Comparison of ENCODE assay signal across 11 mouse cellular contexts in genomic region chr13:53233826-53234786, GRCm38 (mm10). TPM values are rescaled to one million over a fixed set of nuclear protein-coding genes. Genes with fewer than 3 reads are reported as not detected.
DNase-seq lines count a peak whose midpoint lies in the region; ATAC-seq and TF ChIP-seq lines count a peak whose summit lies in the region.
"Had no signal": no experiment of that assay in that cellular context is flagged by ENCODE, and none has a peak within 500 bp of the region (broad histone marks: within the 10 kb centered on the region; RNA-seq: fewer than 3 reads in every experiment).

No protein-coding gene starts in this region.

- H3K27ac ChIP-seq in intestine, embryonic 14.5 days (ENCODE audit: low read depth), result peak overlapping the region; percentile 38; the same call in 1 of the 2 replicates
- H3K27ac ChIP-seq in intestine, postnatal 0 days (ENCODE audit: low read depth, low read length), result no peak overlapping the region
- peak overlapping the region; percentile 51 for H3K27ac ChIP-seq in hindbrain, embryonic 11.5 days (ENCODE audit: low read depth, low read length)
- peak overlapping the region; percentile 53 for H3K27ac ChIP-seq in neural tube, embryonic 13.5 days (replicated peaks)

- no peak for TF ChIP-seq CTCF in intestine, postnatal 0 days (IDR thresholded peaks at IDR 0.05; ENCODE audit: low read depth)

- ATAC-seq in intestine, embryonic 14.5 days (replicated peaks; ENCODE audit: low FRiP score, low TSS enrichment, low read depth), result no peak
- no peak for ATAC-seq in intestine, postnatal 0 days
- ATAC-seq in hindbrain, embryonic 11.5 days (ENCODE audit: low FRiP score), result peak; percentile 46; the same call in 1 of the 2 replicates
- peak; percentile 24; the same call in 1 of the 2 replicates for ATAC-seq in neural tube, embryonic 13.5 days (ENCODE audit: low read depth)
- ATAC-seq in frontal cortex, adult (ENCODE audit: low TSS enrichment), result no peak

- no peak overlapping the region for H3K9ac ChIP-seq in intestine, embryonic 14.5 days (ENCODE audit: low read length)
- no peak overlapping the region for H3K9ac ChIP-seq in intestine, postnatal 0 days (ENCODE audit: low read depth, low read length)
- no peak overlapping the region; the same call in 1 of the 2 replicates for H3K9ac ChIP-seq in hindbrain, embryonic 11.5 days (ENCODE audit: low read depth, low read length)
- H3K9ac ChIP-seq in neural tube, embryonic 13.5 days, result no peak overlapping the region

- no peak overlapping the region for H3K4me3 ChIP-seq in intestine, embryonic 14.5 days (ENCODE audit: low read depth, low read length)
- no peak overlapping the region for H3K4me3 ChIP-seq in intestine, postnatal 0 days (ENCODE audit: low read depth, low read length)
- H3K4me3 ChIP-seq in hindbrain, embryonic 11.5 days (ENCODE audit: low read depth, low read length), result no peak overlapping the region
- no peak overlapping the region for H3K4me3 ChIP-seq in neural tube, embryonic 13.5 days
- H3K4me3 ChIP-seq: myocyte had no signal

- H3K9me3 ChIP-seq in intestine, embryonic 14.5 days (ENCODE audit: control insufficient read depth, low read length), result no peaks in the 10 kb centered on the region
- H3K9me3 ChIP-seq in intestine, postnatal 0 days (ENCODE audit: control insufficient read depth), result no peaks in the 10 kb centered on the region
- H3K9me3 ChIP-seq in hindbrain, embryonic 11.5 days (ENCODE audit: control insufficient read depth, low read length), result no peaks in the 10 kb centered on the region
- no peaks in the 10 kb centered on the region for H3K9me3 ChIP-seq in neural tube, embryonic 13.5 days

- no peak overlapping the region for H3K4me2 ChIP-seq in intestine, embryonic 14.5 days (ENCODE audit: low read length)
- H3K4me2 ChIP-seq in intestine, postnatal 0 days (replicated peaks; ENCODE audit: low read depth), result no peak overlapping the region
- no peak overlapping the region for H3K4me2 ChIP-seq in hindbrain, embryonic 11.5 days (replicated peaks; ENCODE audit: low read depth, low read length)
- no peak overlapping the region for H3K4me2 ChIP-seq in neural tube, embryonic 13.5 days

- no peaks in the 10 kb centered on the region for H3K27me3 ChIP-seq in intestine, embryonic 14.5 days (replicated peaks; ENCODE audit: control insufficient read depth, insufficient read depth, low read length)
- H3K27me3 ChIP-seq in intestine, postnatal 0 days (replicated peaks; ENCODE audit: control insufficient read depth, insufficient read depth, low read length), result no peaks in the 10 kb centered on the region
- H3K27me3 ChIP-seq in hindbrain, embryonic 11.5 days (ENCODE audit: control insufficient read depth, insufficient read depth, low read length), result no peaks in the 10 kb centered on the region
- peaks cover 6% of the 10 kb centered on the region for H3K27me3 ChIP-seq in neural tube, embryonic 13.5 days

- DNase-seq in intestine, embryonic 14.5 days (ENCODE audit: low spot score), result no peak
- DNase-seq in embryo, embryonic 10.5 days (ENCODE audit: low spot score), result peak; percentile 69
- DNase-seq in hindbrain, embryonic 11.5 days (ENCODE audit: low spot score), result peak; percentile 56
- DNase-seq in adrenal gland, postnatal 25 days, result no peak
- no peak for DNase-seq in cerebellum, adult 9-10 months
- DNase-seq: adrenal gland, adult 8-10 months; layer of hippocampus, postnatal 36 days had no signal

- H3K36me3 ChIP-seq in intestine, embryonic 14.5 days (ENCODE audit: control insufficient read depth, insufficient read depth, low read length), result no peaks in the 10 kb centered on the region
- H3K36me3 ChIP-seq in intestine, postnatal 0 days (ENCODE audit: control insufficient read depth, insufficient read depth), result no peaks in the 10 kb centered on the region
- no peaks in the 10 kb centered on the region for H3K36me3 ChIP-seq in hindbrain, embryonic 11.5 days (ENCODE audit: control insufficient read depth, insufficient read depth, low read length)
- H3K36me3 ChIP-seq in neural tube, embryonic 13.5 days, result no peaks in the 10 kb centered on the region

- peaks cover 72% of the 10 kb centered on the region for H3K4me1 ChIP-seq in intestine, embryonic 14.5 days (replicated peaks; ENCODE audit: control insufficient read depth, insufficient read depth, low read length)
- H3K4me1 ChIP-seq in intestine, postnatal 0 days (replicated peaks; ENCODE audit: control insufficient read depth, insufficient read depth, low read length), result peaks cover 36% of the 10 kb centered on the region
- peaks cover 14% of the 10 kb centered on the region for H3K4me1 ChIP-seq in hindbrain, embryonic 11.5 days (replicated peaks; ENCODE audit: control insufficient read depth, insufficient read depth, low read length)
- H3K4me1 ChIP-seq in neural tube, embryonic 13.5 days (replicated peaks), result peaks cover 69% of the 10 kb centered on the region

- 43% methylated on average over 15 of the region's 15 CpGs for WGBS in intestine, embryonic 14.5 days
- 39% methylated on average over 15 of the region's 15 CpGs for WGBS in intestine, postnatal 0 days
- 13% methylated on average over 15 of the region's 15 CpGs for WGBS in hindbrain, embryonic 11.5 days
- 21% methylated on average over 15 of the region's 15 CpGs for WGBS in neural tube, embryonic 13.5 days

RNA-seq across cellular contexts. Expression of gene Ror2, which starts 51.8 kb away (rescaled TPM):
- 15.5 and 18.5 TPM in 2 replicates for polyA plus RNA-seq in intestine, embryonic 14.5 days (2014; fragmentation: Nextera tagmentation; extraction: Ambion mirVana)
- 8.3 and 9.8 TPM in 2 replicates for polyA plus RNA-seq in intestine, postnatal 0 days (2015; fragmentation: Nextera tagmentation; extraction: Ambion mirVana)
- polyA plus RNA-seq in hindbrain, embryonic 11.5 days (2014; fragmentation: Nextera tagmentation; extraction: Ambion mirVana), result 5.4 TPM in 2 replicates
- 5.3 and 5.4 TPM in 2 replicates for polyA plus RNA-seq in neural tube, embryonic 13.5 days (2015; fragmentation: Nextera tagmentation; extraction: Ambion mirVana)
- 6.7 and 7.8 TPM in 2 replicates for total RNA-seq in adrenal gland, postnatal 25 days (2021)

Comparison
In these comparisons a context has a peak if more than half of its experiments do, and no peak if none do; other contexts are left out.
1. ATAC-seq: peak in hindbrain, embryonic 11.5 days (single experiment) and neural tube, embryonic 13.5 days (single experiment); none in intestine, embryonic 14.5 days (single experiment), intestine, postnatal 0 days (single experiment) and frontal cortex, adult (single experiment).
2. DNase-seq: peak in embryo, embryonic 10.5 days (single experiment) and hindbrain, embryonic 11.5 days (single experiment); none in intestine, embryonic 14.5 days (single experiment), adrenal gland, postnatal 25 days (single experiment) and cerebellum, adult 9-10 months (single experiment).